Mouse (Mus musculus) CD4-positive naive resting alpha-beta T cell, adult 76 days (primary cell): ENCODE data around the gene Cgnl1. TPM values are rescaled to one million over a fixed set of nuclear protein-coding genes. Genes with fewer than 3 reads are reported as not detected.

Experiments used
- total RNA-seq: library from RNA; stranded (reverse); gene quantifications from one replicate; pipeline ENCODE4 v1.2.4, GENCODE M21; 2023

Cgnl1 gene
- total RNA-seq = 0.21 TPM

GRCm38 (mm10) chr9:71770991-71771767 lies at the start of gene Cgnl1:
TSS of gene Cgnl1 (minus strand) at chr9:71771602.

GRCm38 (mm10) chr9:71591938-71592548 lies 179.4 kb downstream of the Cgnl1 start, which contains the start of gene Myzap:
TSS of gene Myzap (minus strand) at chr9:71592360.

Other genes starting within 250 kb of the Cgnl1 start
- 1.5 TPM for gene Myzap, start 179.2 kb downstream of the Cgnl1 start, total RNA-seq